Mouse (Mus musculus) intestine, embryonic 16.5 days (tissue): ENCODE data around the gene Zeb2. TPM values are rescaled to one million over a fixed set of nuclear protein-coding genes. Genes with fewer than 3 reads are reported as not detected.

Experiments used
- ATAC-seq: fragments of 200-750 bp; cut with Nextera tagmentation; 2 replicates; pipeline ENCODE4 v1.8.0; 2017; ENCODE audit warnings: moderate TSS enrichment, moderate library complexity
- H3K27ac ChIP-seq: fragments of 300-500 bp; sonication (generic); 2 replicates; pipeline ENCODE4 v1.5.1; 2014; ENCODE audit warnings: mild to moderate bottlenecking, low read length
- H3K27me3 ChIP-seq: fragments of 300-500 bp; sonication (generic); replicated peaks from 2 replicates; pipeline ENCODE4 v1.6.1; 2014; ENCODE audit warnings: low read length, control low read depth, mixed read lengths; ENCODE audit not compliant: control insufficient read depth, insufficient read depth
- H3K36me3 ChIP-seq: fragments of 300-500 bp; sonication (generic); 2 replicates; pipeline ENCODE4 v1.6.1; 2014; ENCODE audit warnings: low read length, control low read depth; ENCODE audit not compliant: control insufficient read depth, insufficient read depth
- H3K4me1 ChIP-seq: fragments of 300-500 bp; sonication (generic); 2 replicates; pipeline ENCODE4 v1.6.1; 2014; ENCODE audit warnings: low read length, control low read depth, mixed read lengths; ENCODE audit not compliant: control insufficient read depth, insufficient read depth
- H3K4me2 ChIP-seq: fragments of 300-500 bp; sonication (generic); 2 replicates; pipeline ENCODE4 v1.6.1; 2014; ENCODE audit warnings: low read depth, low read length, control low read depth
- H3K4me3 ChIP-seq: fragments of 300-500 bp; sonication (generic); 2 replicates; pipeline ENCODE4 v1.5.1; 2014; ENCODE audit warnings: mild to moderate bottlenecking, low read length
- H3K9ac ChIP-seq: fragments of 300-500 bp; sonication (generic); 2 replicates; pipeline ENCODE4 v1.6.1; 2014; ENCODE audit warnings: low read depth, low read length
- H3K9me3 ChIP-seq: fragments of 300-500 bp; sonication (generic); 2 replicates; pipeline ENCODE4 v1.6.1; 2016; ENCODE audit warnings: low read length, control low read depth; ENCODE audit not compliant: control insufficient read depth
- WGBS: fragments of 180-500 bp; shearing (Covaris S2); extraction: QIAGEN DNeasy Blood & Tissue Kit; methylation state at CpG from one replicate; pipeline ENCODE4 v1.1.7; 2014; 5-methylcytosine and 5-hydroxymethylcytosine counted together
- polyA plus RNA-seq: library from polyadenylated mRNA; unstranded; fragments of >200 nt; fragmentation: Nextera tagmentation; extraction: Ambion mirVana; gene quantifications from 2 replicates; pipeline ENCODE4 v1.2.1, GENCODE M21; 2015

The Zeb2 gene
- polyA plus RNA-seq, 1 experiment from 2014 or later, result 30.9 TPM

DNA sequence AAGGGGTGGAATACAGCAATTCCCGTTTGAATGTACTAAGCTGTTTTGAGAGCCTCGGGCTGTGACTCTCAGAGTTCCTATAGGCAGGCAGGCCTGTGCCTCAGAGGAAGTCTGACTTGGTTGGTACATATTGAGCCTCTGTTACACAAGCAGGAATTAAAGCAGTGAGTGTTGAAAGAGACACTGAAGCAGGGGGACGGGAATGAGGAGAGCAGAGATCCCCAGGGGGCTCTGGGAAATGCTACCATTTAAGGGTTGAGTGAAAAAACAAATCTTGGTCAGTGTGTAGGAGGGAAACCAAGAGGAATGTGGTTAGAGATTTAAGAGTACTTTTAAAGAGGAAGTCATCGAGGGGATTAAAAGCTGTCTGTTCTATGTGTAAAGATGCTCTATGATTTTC is 140.7 kb downstream of the Zeb2 start:
- no peaks in the 10 kb centered on the region for H3K9me3 ChIP-seq
- no peak overlapping the region for H3K4me2 ChIP-seq
- H3K9ac ChIP-seq, result no peak overlapping the region
- no peaks in the 10 kb centered on the region for H3K36me3 ChIP-seq
- peaks cover 8% of the 10 kb centered on the region; the same call in 1 of the 2 replicates for H3K4me1 ChIP-seq
- no peak overlapping the region for H3K27ac ChIP-seq
- no peak overlapping the region for H3K4me3 ChIP-seq
- 51% methylated on average over 4 of the region's 4 CpGs for WGBS
- no peak for ATAC-seq
- no peaks in the 10 kb centered on the region for H3K27me3 ChIP-seq

DNA sequence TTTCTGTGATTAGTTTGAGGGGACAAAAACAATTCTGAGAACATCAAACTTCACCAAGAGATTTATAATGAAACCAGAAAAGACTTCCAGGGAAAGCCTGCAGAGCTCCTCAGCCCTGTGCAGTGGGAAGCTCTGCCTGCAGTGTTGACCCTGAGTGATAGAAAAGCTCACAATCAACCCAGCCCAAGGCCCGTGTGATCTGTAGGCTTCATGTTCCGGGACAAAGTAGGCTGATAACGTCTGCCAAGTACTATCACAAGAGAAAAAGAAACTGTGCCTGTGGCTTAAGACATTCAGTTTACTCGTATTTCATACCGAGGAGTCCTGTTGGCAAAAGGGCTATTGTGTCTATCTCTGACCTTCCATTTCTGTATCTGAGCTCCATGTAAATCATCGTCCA is 143.4 kb downstream of the Zeb2 start:
- Histone ChIP-seq H3K9me3 (no peaks in the 10 kb centered on the region), H3K4me3 (no peak overlapping the region), H3K27me3 (no peaks in the 10 kb centered on the region), H3K4me2 (no peak overlapping the region), H3K4me1 (no peaks in the 10 kb centered on the region), H3K36me3 (no peaks in the 10 kb centered on the region), H3K9ac (no peak overlapping the region), H3K27ac (no peak overlapping the region)
- 69% methylated on average over 6 of the region's 6 CpGs for WGBS
- no peak for ATAC-seq

DNA sequence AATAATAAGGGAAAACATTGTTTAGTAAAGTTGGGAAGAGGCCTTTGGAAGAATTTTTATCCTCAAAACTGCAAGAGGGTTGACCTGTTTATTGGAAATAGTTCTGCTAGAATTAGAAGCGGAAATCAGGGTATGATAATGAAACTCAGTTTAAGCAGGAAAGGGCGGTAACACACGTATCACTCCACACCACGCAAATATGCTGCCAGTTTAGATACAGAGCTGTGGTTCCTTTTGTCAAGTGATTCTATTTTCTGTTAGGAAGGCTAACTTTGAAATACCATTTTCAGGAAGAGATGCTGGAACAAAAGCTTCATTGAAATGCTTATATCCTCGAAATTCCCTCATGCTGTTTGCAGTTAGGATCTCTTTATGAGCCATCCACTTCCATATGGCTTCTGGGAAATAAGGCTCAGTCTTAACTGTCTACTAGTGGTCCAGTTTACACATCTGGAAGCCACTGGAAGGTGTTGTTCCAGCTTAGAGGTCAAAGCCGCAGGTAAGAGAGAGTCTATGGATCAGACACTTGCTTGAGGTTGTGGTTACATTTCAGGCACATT is 147.0 kb downstream of the Zeb2 start:
- Histone ChIP-seq H3K36me3 (no peaks in the 10 kb centered on the region), H3K4me2 (no peak overlapping the region), H3K4me3 (no peak overlapping the region), H3K9me3 (no peaks in the 10 kb centered on the region), H3K27ac (no peak overlapping the region), H3K9ac (no peak overlapping the region), H3K27me3 (no peaks in the 10 kb centered on the region), H3K4me1 (no peaks in the 10 kb centered on the region)
- no peak for ATAC-seq
- WGBS, result 85% methylated on average over 6 of the region's 6 CpGs

DNA sequence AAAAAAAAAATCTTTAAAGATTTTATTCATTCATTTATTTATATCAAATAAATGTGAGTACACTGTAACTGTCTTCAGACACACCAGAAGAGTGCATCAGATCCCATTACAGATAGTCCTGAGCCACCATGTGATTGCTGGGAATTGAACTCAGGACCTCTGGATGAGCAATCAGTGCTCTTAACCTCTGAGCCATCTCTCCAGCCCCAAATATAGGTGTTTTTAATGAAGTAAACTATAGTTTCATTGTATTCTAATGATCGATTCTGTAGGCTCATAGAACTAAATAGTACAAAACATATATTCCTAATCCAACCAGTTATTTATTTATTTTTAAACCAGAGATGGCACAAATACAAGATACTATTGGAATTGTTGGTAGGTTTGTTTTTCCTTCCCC is 147.6 kb downstream of the Zeb2 start:
- no peak overlapping the region for H3K4me2 ChIP-seq
- no peaks in the 10 kb centered on the region for H3K4me1 ChIP-seq
- H3K9ac ChIP-seq, result no peak overlapping the region
- no peaks in the 10 kb centered on the region for H3K9me3 ChIP-seq
- no peak for ATAC-seq
- H3K36me3 ChIP-seq, result no peaks in the 10 kb centered on the region
- H3K27me3 ChIP-seq, result no peaks in the 10 kb centered on the region
- no peak overlapping the region for H3K27ac ChIP-seq
- 94% methylated on average over 1 of the region's 1 CpGs for WGBS
- no peak overlapping the region for H3K4me3 ChIP-seq

DNA sequence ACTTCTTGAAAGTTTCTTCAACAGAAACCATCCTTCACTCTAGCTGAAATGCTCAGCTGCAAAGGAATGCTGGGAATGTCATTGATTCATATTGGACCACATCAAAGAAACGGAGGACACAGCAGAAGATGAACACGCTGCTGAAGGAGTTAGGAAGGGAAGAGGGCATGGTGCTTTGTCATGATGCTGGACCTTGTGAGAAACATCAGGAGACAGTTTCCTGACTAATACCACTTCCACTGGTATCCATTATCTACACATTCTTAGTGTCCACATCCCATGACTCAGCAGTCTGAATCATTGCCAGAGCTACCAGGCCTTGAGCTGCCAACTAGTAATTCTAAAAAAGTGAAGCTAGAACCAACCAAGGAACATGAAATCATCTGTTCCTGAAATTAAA is 148.0 kb downstream of the Zeb2 start:
- Histone ChIP-seq H3K4me1 (no peaks in the 10 kb centered on the region), H3K4me2 (no peak overlapping the region), H3K36me3 (no peaks in the 10 kb centered on the region), H3K9me3 (no peaks in the 10 kb centered on the region), H3K4me3 (no peak overlapping the region), H3K9ac (no peak overlapping the region), H3K27ac (no peak overlapping the region), H3K27me3 (no peaks in the 10 kb centered on the region)
- WGBS, result 59% methylated on average over 2 of the region's 2 CpGs
- no peak for ATAC-seq

DNA sequence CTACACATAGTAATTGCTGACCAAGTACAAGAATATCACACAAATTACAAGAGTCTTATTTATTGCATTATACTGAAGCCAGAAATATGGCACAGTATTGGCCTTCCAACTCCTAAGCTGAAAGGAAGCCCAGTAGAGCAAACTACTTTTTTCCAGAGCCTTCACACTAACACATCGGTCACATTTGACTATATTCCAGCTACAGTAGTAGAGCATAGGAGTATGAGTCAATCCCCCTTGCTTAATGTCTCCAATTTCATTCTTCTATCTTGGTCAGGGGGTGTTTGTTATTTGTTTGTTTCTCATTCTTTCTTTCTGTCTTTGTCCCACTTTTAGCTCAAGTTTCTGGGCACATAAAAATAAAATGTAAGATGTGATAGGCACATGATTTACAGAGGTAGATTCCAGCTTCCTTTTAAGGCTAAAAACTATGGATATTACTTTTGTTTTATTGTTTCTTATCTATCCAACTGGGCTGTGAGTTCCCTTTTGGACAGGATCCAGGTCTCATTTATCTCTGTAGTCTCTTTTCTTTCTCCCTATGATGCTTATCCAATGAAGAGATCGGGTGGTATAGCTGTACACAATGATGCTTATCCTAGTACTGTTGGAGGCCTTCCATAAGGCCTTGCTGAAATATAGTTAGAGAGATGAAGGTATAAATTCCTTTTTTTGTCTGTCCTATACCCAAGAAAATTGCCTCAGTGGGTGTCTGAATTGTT is 151.2 kb downstream of the Zeb2 start:
- Histone ChIP-seq H3K4me3 (no peak overlapping the region), H3K27ac (no peak overlapping the region), H3K9ac (no peak overlapping the region), H3K4me1 (no peaks in the 10 kb centered on the region), H3K36me3 (no peaks in the 10 kb centered on the region), H3K27me3 (no peaks in the 10 kb centered on the region), H3K4me2 (no peak overlapping the region), H3K9me3 (no peaks in the 10 kb centered on the region)
- WGBS, result 76% methylated on average over 2 of the region's 2 CpGs
- ATAC-seq, result no peak

DNA sequence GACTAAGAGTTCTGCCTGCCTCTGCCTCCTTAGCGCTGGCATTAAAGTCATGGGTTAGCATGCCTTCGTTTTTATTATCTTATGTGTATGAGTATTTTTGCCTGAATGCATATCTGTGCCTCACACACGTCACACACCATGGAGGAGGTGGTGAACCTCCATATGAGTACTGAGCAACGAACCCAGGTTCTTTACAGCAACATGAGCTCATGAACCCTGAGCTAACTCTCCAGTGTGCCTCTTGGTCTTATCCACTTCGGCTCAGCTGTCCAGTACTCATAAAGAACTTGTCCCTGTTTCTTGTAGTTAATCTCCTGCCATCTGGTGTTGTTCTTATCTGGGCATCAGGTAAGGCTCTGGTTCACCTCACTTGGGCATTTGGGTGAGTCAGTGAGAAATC is 154.6 kb downstream of the Zeb2 start:
- Histone ChIP-seq H3K27ac (no peak overlapping the region), H3K9ac (no peak overlapping the region), H3K9me3 (no peaks in the 10 kb centered on the region), H3K36me3 (no peaks in the 10 kb centered on the region), H3K4me1 (no peaks in the 10 kb centered on the region), H3K27me3 (no peaks in the 10 kb centered on the region), H3K4me3 (no peak overlapping the region), H3K4me2 (no peak overlapping the region)
- ATAC-seq, result no peak
- 92% methylated on average over 5 of the region's 5 CpGs for WGBS

DNA sequence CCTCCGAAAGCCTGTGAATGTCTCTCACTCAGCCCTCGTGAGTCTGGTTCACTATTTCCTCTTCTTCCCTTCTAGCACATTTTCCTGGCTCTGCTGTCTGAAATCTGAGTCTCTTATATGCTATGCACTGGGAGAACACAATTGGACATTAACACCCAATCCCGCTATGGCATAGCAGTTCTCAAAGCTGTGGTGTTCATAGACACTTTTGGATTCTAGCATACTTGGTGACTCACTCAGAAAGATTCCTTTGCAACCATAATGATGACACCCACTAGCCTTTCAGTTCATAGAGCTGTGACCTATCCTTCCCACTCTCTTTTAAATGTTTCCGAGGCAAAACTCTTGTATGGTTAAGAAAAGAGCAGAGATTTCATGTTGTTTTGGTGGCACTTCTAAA is 156.0 kb downstream of the Zeb2 start:
- Histone ChIP-seq H3K9me3 (no peaks in the 10 kb centered on the region), H3K4me3 (no peak overlapping the region), H3K36me3 (no peaks in the 10 kb centered on the region), H3K4me2 (no peak overlapping the region), H3K27ac (no peak overlapping the region), H3K27me3 (no peaks in the 10 kb centered on the region), H3K9ac (no peak overlapping the region), H3K4me1 (peaks cover 1% of the 10 kb centered on the region; the same call in 1 of the 2 replicates)
- no peak for ATAC-seq
- WGBS, result 88% methylated on average over 4 of the region's 4 CpGs

DNA sequence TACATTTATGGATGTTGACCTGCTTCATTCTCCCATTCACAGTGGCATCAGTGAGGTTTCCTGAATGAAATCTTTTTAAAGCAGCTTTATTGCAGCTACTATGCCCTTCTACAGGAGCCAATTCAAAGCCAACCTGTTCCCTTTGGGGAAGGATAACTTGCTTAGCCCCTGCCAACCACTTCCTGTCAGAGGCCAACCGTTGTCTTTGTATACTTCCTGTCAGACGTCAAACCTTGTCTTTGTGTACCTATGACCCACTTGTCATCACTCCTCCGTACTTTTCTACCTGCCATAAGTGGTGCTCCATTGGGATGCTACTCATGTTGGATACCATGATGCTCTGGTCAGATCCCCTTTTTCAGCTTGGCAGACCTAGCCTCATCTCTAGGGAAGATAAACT is 156.6 kb downstream of the Zeb2 start:
- no peaks in the 10 kb centered on the region for H3K36me3 ChIP-seq
- H3K4me3 ChIP-seq, result no peak overlapping the region
- no peak for ATAC-seq
- H3K4me2 ChIP-seq, result no peak overlapping the region
- H3K9me3 ChIP-seq, result no peaks in the 10 kb centered on the region
- H3K27me3 ChIP-seq, result no peaks in the 10 kb centered on the region
- no peak overlapping the region for H3K9ac ChIP-seq
- peaks cover 6% of the 10 kb centered on the region; the same call in 1 of the 2 replicates for H3K4me1 ChIP-seq
- no peak overlapping the region for H3K27ac ChIP-seq
- WGBS, result 85% methylated on average over 3 of the region's 3 CpGs
